Comparison of ENCODE assay signal across 12 mouse cellular contexts in the genomic region with DNA sequence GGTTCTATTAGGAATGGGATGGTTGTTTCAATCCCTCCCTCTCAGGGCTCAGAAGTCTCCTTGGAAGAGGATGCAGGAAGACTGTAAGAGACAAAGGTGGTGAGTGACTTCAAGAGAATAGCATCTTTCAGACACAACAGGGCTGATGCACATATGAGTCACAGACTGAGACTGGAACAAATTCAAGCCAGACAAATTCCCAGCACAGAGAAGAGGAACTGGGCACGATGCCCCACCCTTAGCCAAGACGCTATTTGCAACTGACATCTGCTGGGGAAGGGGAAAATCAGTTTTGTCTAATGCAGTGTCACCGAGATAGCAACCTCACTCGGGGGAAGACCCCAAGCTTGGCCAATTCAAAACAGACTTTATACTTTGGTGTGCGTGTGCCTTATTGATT. TPM values are rescaled to one million over a fixed set of nuclear protein-coding genes. Genes with fewer than 3 reads are reported as not detected.
DNase-seq lines count a peak whose midpoint lies in the region.
"Had no signal": no experiment of that assay in that cellular context is flagged by ENCODE, and none has a peak within 500 bp of the region (broad histone marks: within the 10 kb centered on the region; RNA-seq: fewer than 3 reads in every experiment).

No protein-coding gene starts in this region.

- peak; percentile 42 for DNase-seq in cerebellum, adult 8-10 months
- DNase-seq in cerebellum, adult 9-10 months = no peak
- DNase-seq in left cerebral cortex, adult 18-20 months (ENCODE audit: low spot score in 2 of 2) = peak; percentile 59 to 60
- DNase-seq in left cerebral cortex, adult 11 months (ENCODE audit: low spot score) = no peak
- DNase-seq in layer of hippocampus, postnatal 36 days = peak; percentile 20 to 35
- peak; percentile 29 for DNase-seq in right cerebral cortex, postnatal 4 days
- DNase-seq in retina, embryonic 14.5 days (ENCODE audit: low spot score) = no peak
- DNase-seq in adrenal gland, postnatal 25 days = no peak
- DNase-seq: heart, adult 18-20 months; heart, postnatal 36 days; lung, embryonic 14.5 days; thymus, postnatal 4 days had no signal

RNA-seq across cellular contexts. Expression of a gene that starts 9.5 kb away (rescaled TPM):
- 100 to 1,000 TPM; 536 to 540 TPM for total RNA-seq in left cerebral cortex, adult 18-20 months (2021)
- 100 to 1,000 TPM; 500 to 512 TPM for total RNA-seq in layer of hippocampus, postnatal 36 days (2021)
- total RNA-seq in adrenal gland, postnatal 25 days (2021) = 5.5 and 8.1 TPM in 2 replicates

Comparison
In these comparisons a context has a peak if more than half of its experiments do, and no peak if none do; other contexts are left out.
1. DNase-seq: peak in cerebellum, adult 8-10 months (single experiment), left cerebral cortex, adult 18-20 months (2 of 2), layer of hippocampus, postnatal 36 days (2 of 2) and right cerebral cortex, postnatal 4 days (single experiment); none in cerebellum, adult 9-10 months (single experiment), left cerebral cortex, adult 11 months (single experiment), retina, embryonic 14.5 days (single experiment) and adrenal gland, postnatal 25 days (single experiment).
2. RNA of a gene that starts 9.5 kb away (total RNA-seq): 536 to 540 TPM in left cerebral cortex, adult 18-20 months and 500 to 512 TPM in layer of hippocampus, postnatal 36 days; 5.5 to 8.1 TPM in adrenal gland, postnatal 25 days; every median in the first group is over 10 times any median in the second.